Mouse (Mus musculus) spleen, adult 2 months (tissue): ENCODE measurements around the gene Gm20388. TPM values are rescaled to one million over a fixed set of nuclear protein-coding genes. Genes with fewer than 3 reads are reported as not detected.

Experiments
- DNase-seq, 2 experiments: peaks; one replicate each; pipeline versions ENCODE4 v3.0.0 to v3.0.0-alpha.2; 2012 to 2021; ENCODE audit warnings: low spot score in 2 of 2, low read depth in 1 of 2
- H3K27ac ChIP-seq: fragments of 200-500 bp; 2 replicates; pipeline ENCODE4 v1.5.1; 2012; ENCODE audit warnings: low read length, inconsistent platforms; ENCODE audit not compliant: insufficient read depth
- H3K27me3 ChIP-seq: fragments of 200-500 bp; 2 replicates; pipeline ENCODE4 v1.6.1; 2012; ENCODE audit warnings: mild to moderate bottlenecking, moderate library complexity, low read length, inconsistent platforms; ENCODE audit not compliant: control insufficient read depth, insufficient read depth
- H3K36me3 ChIP-seq: fragments of 200-500 bp; 2 replicates; pipeline ENCODE4 v1.6.1; 2012; ENCODE audit warnings: mild to moderate bottlenecking, low read length, inconsistent platforms; ENCODE audit not compliant: control insufficient read depth, insufficient read depth
- H3K4me1 ChIP-seq: fragments of 200-500 bp; 2 replicates; pipeline ENCODE4 v1.6.1; 2011; ENCODE audit warnings: inconsistent platforms; ENCODE audit not compliant: control insufficient read depth, insufficient read depth, insufficient read length
- H3K4me3 ChIP-seq: fragments of 200-500 bp; 2 replicates; pipeline ENCODE4 v1.5.1; 2011; ENCODE audit warnings: mild to moderate bottlenecking, inconsistent platforms; ENCODE audit not compliant: insufficient read depth, insufficient read length; ENCODE audit errors: extremely low read depth
- CTCF ChIP-seq: fragments of 200-500 bp; IDR thresholded peaks from 2 replicates; pipeline ENCODE4 v1.5.1; 2011; ENCODE audit warnings: mild to moderate bottlenecking, inconsistent platforms; ENCODE audit not compliant: insufficient read depth, insufficient read length, insufficient replicate concordance; ENCODE audit errors: extremely low read depth
- POLR2A ChIP-seq: fragments of 200-500 bp; IDR thresholded peaks from 2 replicates; pipeline ENCODE4 v1.6.1; 2011; ENCODE audit warnings: low read depth, low read length, inconsistent platforms
- WGBS: fragments of 180-500 bp; shearing (Covaris S2); methylation state at CpG from one replicate; pipeline ENCODE4 v1.1.7; 2018; 5-methylcytosine and 5-hydroxymethylcytosine counted together
- polyA plus RNA-seq: library from polyadenylated mRNA; depleted of rRNA; stranded (reverse); fragments of >200 nt; gene quantifications from 2 replicates; pipeline ENCODE4 v1.2.3, GENCODE M21; 2012; rRNA removed

The Gm20388 gene
- polyA plus RNA-seq, 1 experiment = 26.1 TPM

- 89% methylated on average over 7 of the region's 7 CpGs for WGBS
- no peaks in the 10 kb centered on the region for H3K27me3 ChIP-seq
- no peak for DNase-seq
- H3K27ac ChIP-seq = no peak overlapping the region
- no peak overlapping the region for H3K4me3 ChIP-seq
- H3K36me3 ChIP-seq = no peaks in the 10 kb centered on the region
- no peaks in the 10 kb centered on the region for H3K4me1 ChIP-seq
- TF ChIP-seq CTCF = no peak
- no peak for TF ChIP-seq POLR2A
These were observed 4480.6 kb downstream of the Gm20388 start for GRCm38 (mm10) chr8:124391191-124391590.

- H3K27ac ChIP-seq = no peak overlapping the region
- H3K4me1 ChIP-seq = no peaks in the 10 kb centered on the region
- H3K36me3 ChIP-seq = no peaks in the 10 kb centered on the region
- DNase-seq = no peak
- no peak overlapping the region for H3K4me3 ChIP-seq
- WGBS = 68% methylated on average over 10 of the region's 10 CpGs
- no peaks in the 10 kb centered on the region for H3K27me3 ChIP-seq
- TF ChIP-seq CTCF = no peak
- no peak for TF ChIP-seq POLR2A
These were observed 4481.8 kb downstream of the Gm20388 start for GRCm38 (mm10) chr8:124392271-124393012.

GRCm38 (mm10) chr8:124393013-124393412 is 4482.4 kb downstream of the Gm20388 start:
- no peak for DNase-seq
- no peak for TF ChIP-seq CTCF
- no peak for TF ChIP-seq POLR2A
- Histone ChIP-seq H3K4me3 (no peak overlapping the region), H3K4me1 (no peaks in the 10 kb centered on the region), H3K27ac (no peak overlapping the region), H3K36me3 (no peaks in the 10 kb centered on the region), H3K27me3 (no peaks in the 10 kb centered on the region)
- WGBS = 81% methylated on average over 5 of the region's 5 CpGs

GRCm38 (mm10) chr8:124393927-124394326 is 4483.3 kb downstream of the Gm20388 start:
- no peaks in the 10 kb centered on the region for H3K36me3 ChIP-seq
- no peak overlapping the region for H3K4me3 ChIP-seq
- TF ChIP-seq POLR2A (no peak), CTCF (no peak)
- no peaks in the 10 kb centered on the region for H3K27me3 ChIP-seq
- H3K4me1 ChIP-seq = no peaks in the 10 kb centered on the region
- 74% methylated on average over 4 of the region's 4 CpGs for WGBS
- no peak overlapping the region for H3K27ac ChIP-seq
- no peak for DNase-seq

GRCm38 (mm10) chr8:124394951-124395350 is 4484.3 kb downstream of the Gm20388 start:
- Histone ChIP-seq H3K4me3 (no peak overlapping the region), H3K27ac (no peak overlapping the region), H3K4me1 (no peaks in the 10 kb centered on the region), H3K27me3 (no peaks in the 10 kb centered on the region), H3K36me3 (no peaks in the 10 kb centered on the region)
- TF ChIP-seq POLR2A = no peak
- no peak for TF ChIP-seq CTCF
- DNase-seq = no peak
- WGBS = 89% methylated on average over 7 of the region's 7 CpGs

Other genes with a start within 250 kb of the Gm20388 start
- 5.8 and 11.8 TPM in 2 replicates for gene Wfdc1, start 244.5 kb upstream of the Gm20388 start, polyA plus RNA-seq
- gene Atp2c2, start 210.8 kb upstream of the Gm20388 start, polyA plus RNA-seq = 0.28 and 0.36 TPM in 2 replicates
- 4.8 and 6.2 TPM in 2 replicates for gene Tldc1, start 132.4 kb upstream of the Gm20388 start, polyA plus RNA-seq
- gene Cotl1, start 70.3 kb upstream of the Gm20388 start, polyA plus RNA-seq = 606 and 770 TPM in 2 replicates
- 27.2 and 54.6 TPM in 2 replicates for gene Klhl36, start 48.6 kb upstream of the Gm20388 start, polyA plus RNA-seq
- 77.8 and 81.9 TPM in 2 replicates for gene Usp10, start 481 bp upstream of the Gm20388 start, polyA plus RNA-seq
- gene Crispld2, start 81.6 kb downstream of the Gm20388 start, polyA plus RNA-seq = 4.1 and 8.9 TPM in 2 replicates
- 45.8 and 57.9 TPM in 2 replicates for gene Zdhhc7, start 190.6 kb downstream of the Gm20388 start, polyA plus RNA-seq
- 20.6 and 25.8 TPM in 2 replicates for gene 6430548M08Rik, start 203.3 kb downstream of the Gm20388 start, polyA plus RNA-seq